Mouse (Mus musculus) left cerebral cortex, adult 8-10 months (tissue): ENCODE measurements around the gene Vill. TPM values are rescaled to one million over a fixed set of nuclear protein-coding genes. Genes with fewer than 3 reads are reported as not detected.

Experiments used
- DNase-seq, 2 experiments: peaks; one replicate each; pipeline ENCODE4 v3.0.0; 2022; ENCODE audit warnings: low spot score in 2 of 2
- total RNA-seq, 4 experiments: library from RNA; stranded (reverse); gene quantifications; 2 replicates each; pipeline ENCODE4 v1.2.4; 2022

Vill gene
- total RNA-seq, 4 experiments from 2014 or later: 5.3 to 7.6 (median 7.3) TPM

GRCm38 (mm10) chr9:119080040-119080675 is 27.6 kb downstream of the Vill start:
- no peak for DNase-seq

- no peak for DNase-seq
These were observed 29.5 kb downstream of the Vill start for GRCm38 (mm10) chr9:119082039-119082438.

GRCm38 (mm10) chr9:119082656-119083430 is 30.3 kb downstream of the Vill start:
- DNase-seq: no peak

DNA sequence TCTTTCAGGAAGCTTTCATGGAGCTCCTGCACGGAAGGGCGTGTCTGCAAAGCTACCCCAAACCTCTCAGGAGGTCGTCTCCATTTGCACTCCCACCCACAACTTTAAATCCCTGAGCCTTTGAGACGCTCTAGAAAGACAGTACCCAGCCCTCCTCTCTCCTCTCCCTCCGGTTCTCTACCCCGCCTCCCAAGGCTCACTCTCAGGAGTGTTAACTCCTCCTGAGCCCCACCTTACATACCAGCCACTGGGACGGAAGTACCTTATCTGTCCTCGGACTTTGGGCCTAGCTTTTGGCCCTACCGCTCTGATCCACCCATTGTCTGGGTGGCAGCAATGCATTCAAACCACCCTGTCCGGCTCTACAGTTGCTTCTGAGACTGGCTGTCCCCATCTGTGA is 31.4 kb downstream of the Vill start:
- DNase-seq: no peak

GRCm38 (mm10) chr9:119086451-119086850 is 33.9 kb downstream of the Vill start:
- DNase-seq: no peak

DNA sequence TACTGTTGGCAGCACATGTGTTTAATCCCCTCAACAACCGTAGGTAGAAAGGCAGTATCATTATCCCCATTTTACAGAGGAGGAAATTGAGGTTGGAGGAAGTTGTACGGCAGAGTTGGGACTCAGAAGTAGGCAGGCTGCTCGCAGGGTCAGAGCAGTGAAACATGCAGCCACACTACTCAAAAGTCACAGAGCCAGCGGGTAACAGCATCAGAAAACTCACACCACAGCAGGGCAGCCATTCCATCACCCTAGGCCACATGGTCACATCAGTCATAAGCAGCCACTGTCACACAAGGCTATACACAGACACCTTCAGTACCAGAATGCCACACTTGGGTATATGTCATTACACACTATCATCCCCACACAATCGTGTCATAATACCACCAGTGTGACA is 34.7 kb downstream of the Vill start:
- DNase-seq: no peak

DNA sequence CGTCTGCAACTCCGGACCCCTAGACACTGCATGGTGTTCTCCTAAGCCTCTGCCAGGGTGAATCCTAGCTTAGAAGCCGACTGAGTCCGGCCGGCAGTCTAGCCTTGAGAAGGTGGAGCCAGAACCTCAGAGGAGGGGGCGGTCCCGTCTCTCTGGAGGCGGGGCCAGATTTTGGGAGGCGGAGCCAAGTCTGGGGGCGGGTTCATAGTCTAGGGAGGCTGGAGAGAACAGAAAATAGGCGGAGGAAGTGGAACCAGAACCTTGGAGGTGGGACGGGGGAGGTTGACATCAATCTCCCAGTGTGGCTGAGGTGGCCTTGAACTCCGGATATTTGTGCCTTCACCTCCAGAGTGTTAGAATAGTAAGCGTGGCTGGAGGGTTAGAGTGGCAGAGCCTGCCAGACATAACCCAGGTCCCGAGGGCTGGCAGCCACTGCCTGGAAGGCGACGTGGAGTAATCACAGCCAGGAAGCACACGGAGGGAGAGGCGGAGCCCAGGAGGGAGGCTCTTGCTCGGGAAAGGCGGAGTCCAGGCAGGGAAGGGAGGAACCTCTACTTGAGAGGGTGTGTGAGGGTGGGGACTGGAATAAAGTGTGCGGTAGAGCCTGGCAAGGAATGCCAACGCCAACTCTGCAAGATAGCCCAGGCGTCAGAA is 35.7 kb downstream of the Vill start:
- DNase-seq: peak; percentile 63 to 65

DNA sequence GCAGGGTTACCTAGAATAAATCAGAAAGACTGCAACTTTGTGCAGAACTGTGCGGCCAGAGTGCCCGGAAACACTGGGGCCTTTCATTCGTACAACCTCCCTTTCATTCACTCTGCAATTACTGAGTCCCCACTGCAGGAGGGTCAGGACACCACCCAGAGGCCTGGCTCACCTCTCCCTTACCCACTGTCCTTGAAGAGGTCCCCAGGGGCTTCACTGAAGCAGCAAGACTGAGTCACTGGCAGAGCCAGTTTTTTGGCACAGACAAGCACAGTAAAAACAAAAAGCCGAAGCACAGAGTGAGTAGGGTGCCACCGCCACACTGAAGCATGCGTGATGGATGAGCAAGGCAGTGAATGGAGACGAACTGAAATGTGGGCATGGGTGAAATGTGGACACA is 36.9 kb downstream of the Vill start:
- no peak for DNase-seq

DNA sequence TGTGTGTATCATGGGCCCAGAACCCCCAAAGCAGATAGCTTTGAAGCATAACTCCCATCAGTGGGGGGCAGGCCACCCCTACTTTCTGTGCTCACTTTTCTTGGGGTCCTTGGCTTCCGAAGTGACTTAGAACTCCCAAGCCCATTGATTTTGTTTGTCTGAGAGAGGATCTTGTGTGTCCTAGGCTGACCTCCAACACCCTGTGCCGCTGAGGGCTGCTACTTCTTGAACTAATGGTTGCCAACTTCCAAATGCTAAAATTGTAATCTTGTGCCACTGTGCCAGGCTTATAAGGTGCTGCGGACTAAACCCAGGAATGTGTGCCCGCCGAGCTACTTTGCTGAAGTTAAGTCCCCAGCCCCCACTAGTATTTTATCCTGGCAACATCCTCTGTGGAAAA is 37.9 kb downstream of the Vill start:
- no peak for DNase-seq

DNA sequence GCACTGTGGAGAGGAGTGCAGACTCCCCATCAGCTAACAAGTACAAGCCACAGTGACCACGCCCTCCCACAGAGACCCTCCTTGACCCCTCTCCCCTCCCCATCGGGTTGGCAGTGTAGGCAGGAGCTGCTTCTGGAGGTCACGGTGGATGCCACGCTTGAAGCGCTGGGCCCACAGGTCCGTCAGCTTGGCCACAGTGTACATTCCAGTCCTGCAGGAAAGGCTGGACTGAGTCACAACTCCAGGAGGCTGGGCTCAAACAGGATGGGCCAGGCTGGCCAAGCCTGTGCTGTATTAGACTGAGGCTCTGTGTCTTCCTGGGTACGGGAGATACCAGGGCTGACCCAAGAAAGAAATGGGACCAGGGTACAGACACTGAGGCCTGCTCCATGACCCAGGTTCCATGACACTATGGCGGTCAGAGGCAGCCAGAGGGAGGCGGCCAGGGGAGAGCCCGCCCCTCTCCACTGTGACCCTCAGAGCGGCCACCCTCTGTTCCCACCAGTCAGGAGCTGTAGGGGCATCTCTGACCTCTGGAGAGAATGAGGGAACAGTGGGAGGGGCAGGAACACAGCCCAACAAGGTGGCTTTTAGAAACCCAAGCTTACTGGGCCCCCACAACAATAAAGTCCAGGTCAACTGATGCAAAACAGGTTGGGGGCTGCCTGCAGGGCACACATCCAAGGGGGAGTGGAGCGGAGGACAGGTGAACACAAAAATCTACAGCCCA is 39.2 kb downstream of the Vill start:
- no peak for DNase-seq

DNA sequence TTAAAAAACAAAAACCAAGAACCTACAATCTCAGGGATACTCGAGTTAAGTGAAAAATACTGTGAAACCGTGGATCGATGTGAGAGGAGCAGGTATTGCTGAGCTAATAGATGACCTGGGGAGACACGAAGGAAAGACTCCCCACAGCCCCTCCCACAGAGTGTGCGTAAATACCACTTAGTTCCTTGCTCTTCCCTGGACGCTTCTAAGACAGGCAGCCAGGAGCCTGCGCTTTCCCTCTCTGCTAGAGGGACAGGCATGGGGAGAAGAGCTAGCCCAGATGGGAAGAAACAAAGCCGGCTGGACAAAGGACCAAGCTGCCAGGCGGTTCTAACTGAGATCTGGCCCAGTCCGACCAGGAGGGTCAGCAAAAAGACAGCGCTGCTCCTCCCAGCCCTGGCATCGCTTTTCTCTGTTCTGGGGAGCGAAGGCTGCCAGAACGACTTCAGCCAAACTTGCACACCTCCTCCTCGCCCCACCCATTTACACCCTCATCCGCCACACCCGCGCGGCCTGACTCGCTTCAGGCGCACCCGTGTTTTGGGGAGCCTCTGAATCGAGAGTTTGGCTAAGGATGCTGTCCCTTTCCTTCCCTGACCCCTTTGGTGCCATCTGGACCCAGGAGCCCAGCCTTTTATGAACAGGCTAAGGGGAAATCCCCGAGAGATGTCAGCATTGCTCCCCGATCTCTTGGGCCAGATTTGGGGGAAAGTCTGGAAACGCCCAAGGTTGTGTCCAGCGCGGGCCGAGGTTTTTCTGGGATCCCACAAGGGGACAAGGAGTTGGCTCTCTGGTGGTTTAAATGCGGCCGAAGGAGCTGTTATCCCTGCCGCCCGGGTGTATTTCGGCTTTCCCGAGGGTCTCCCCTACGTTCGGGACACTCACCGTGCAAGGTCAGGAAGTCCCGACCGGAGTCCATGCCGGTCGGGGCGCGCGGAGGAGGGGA is 40.2 kb downstream of the Vill start:
- DNase-seq: no peak

DNA sequence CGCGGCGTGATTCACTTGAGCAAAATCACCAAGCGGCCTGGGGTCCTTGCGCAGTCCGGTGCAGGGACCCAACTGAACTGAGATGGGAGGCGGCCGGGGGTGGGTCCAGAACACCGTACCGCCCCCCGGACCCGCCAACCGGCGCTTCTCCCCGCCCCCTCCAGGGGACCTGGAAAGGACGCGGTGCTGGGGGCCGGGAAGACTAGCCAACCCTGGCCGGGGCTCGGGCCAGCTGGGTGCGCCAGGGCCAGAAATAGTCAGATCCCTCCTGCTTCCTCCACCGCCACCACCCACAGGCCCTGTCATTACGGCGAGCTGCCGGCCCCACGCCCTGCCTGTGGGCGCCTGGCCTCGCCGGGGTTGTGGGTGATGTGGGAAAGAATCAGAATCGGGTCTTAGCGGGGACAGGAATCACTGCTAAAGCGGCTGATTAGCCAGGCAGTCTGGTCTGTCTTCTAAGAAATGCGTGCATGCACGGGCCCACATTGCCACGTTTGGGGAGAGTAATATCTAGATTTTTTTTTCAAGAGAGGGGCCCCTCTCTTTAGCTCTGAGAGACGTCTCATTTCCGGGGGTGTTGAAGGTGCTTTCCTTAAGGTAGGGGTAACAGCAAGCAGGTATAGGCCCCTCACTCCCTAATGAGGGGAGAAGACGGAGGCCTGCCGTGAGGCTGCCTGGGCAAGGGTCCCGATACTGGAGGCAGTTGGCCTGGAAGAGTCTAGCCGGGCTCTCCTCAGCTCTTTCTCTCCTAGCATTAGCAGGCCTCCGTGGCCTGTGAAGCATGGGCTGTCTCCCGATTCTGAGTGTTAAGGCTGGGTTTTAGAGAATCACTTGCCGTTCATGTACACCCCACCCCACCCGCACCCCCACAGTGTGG is 41.1 kb downstream of the Vill start, which contains the start of gene Plcd1:
Plcd1 (minus strand) TSS at position 84 of the 877 bp plus-strand sequence.
- DNase-seq: peak; percentile 58 to 84

DNA sequence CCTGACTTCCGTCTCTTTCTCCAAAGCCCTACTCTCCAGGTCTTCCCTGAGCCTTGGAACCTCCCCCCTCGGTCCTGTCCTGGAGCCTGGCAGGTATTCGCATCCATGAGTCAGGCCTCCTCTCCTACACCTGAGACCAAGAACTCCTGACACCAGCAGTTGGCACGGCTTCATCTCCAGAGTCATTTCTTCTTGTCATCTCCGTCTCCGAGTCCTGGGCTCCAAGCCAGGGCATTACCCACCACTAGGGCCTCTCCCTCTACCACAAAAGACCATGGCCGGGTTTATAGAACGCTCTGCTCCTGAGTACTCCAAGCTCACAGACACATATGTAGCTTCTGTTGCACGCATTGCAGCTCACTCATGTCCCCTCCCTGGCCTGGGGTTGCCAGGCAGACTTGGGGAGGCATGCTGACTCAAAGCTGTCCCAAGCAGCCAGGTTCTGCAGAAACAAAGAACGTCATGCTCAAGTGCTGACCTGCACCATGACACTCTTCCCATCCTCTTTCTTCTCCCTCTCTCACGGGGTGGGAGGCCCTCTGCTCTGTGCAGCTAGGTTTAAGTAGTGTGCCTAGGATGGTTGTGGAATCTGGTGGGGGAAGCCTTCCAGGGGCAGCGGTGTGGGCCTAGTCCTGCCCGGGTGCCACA is 42.0 kb downstream of the Vill start:
- DNase-seq: no peak

- no peak for DNase-seq
These were observed 47.8 kb downstream of the Vill start for GRCm38 (mm10) chr9:119100177-119100898.

GRCm38 (mm10) chr9:119101992-119102782 is 49.6 kb downstream of the Vill start, which contains the start of gene Dlec1:
Gene Dlec1 (plus strand): TSS chr9:119102478.
- DNase-seq: peak; percentile 64 to 76

- DNase-seq: no peak
These were observed 50.2 kb downstream of the Vill start for GRCm38 (mm10) chr9:119102783-119103113.

DNA sequence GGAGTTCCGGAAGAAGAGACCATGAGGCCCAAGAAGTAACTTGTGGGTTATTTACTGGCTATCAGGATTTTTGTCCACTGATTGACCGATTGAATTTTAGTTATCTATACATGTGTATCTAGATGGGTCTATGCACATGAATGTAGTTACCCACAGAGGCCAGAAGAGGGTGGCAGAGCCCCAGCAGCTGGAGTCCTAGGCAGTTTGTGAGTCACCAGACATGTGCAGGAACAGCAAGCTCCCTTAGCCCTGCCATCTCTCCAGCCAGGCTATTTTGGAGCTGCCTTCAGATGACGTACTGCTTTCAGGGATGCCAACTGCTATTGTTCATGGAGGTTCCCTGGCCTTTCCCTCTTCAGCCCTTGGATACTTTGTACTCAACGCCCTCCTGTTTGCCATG is 55.0 kb downstream of the Vill start:
- no peak for DNase-seq
